Mouse (Mus musculus): ENCODE measurements around the gene Prkar1b. TPM values are rescaled to one million over a fixed set of nuclear protein-coding genes. Genes with fewer than 3 reads are reported as not detected.

Prkar1b gene
- polyA plus RNA-seq, 1 experiment from 2014 or later = 10.1 TPM

- no peaks in the 10 kb centered on the region for H3K27me3 ChIP-seq
- 74% methylated on average over 6 of the region's 6 CpGs for WGBS
- no peaks in the 10 kb centered on the region for H3K9me3 ChIP-seq (replicated peaks)
- no peak overlapping the region for H3K4me2 ChIP-seq
- H3K9ac ChIP-seq = no peak overlapping the region
- H3K36me3 ChIP-seq = no peaks in the 10 kb centered on the region
- H3K27ac ChIP-seq = no peak overlapping the region
- ATAC-seq (replicated peaks; ENCODE audit: insufficient number of reproducible peaks, insufficient read depth, low FRiP score, low read depth) = no peak
- no peak overlapping the region for H3K4me3 ChIP-seq
- peaks cover 12% of the 10 kb centered on the region; the same call in 1 of the 2 replicates for H3K4me1 ChIP-seq (replicated peaks)
Measured at GRCm38 (mm10) chr5:139020595-139020994, 129.2 kb downstream of the Prkar1b start.

- H3K4me1 ChIP-seq (replicated peaks) = peaks cover 22% of the 10 kb centered on the region; the same call in 1 of the 2 replicates
- ATAC-seq (replicated peaks; ENCODE audit: insufficient number of reproducible peaks, insufficient read depth, low FRiP score, low read depth) = peak; percentile 59; the same call in 1 of the 2 replicates
- no peaks in the 10 kb centered on the region for H3K27me3 ChIP-seq
- H3K9ac ChIP-seq = no peak overlapping the region
- no peaks in the 10 kb centered on the region for H3K36me3 ChIP-seq
- no peak overlapping the region for H3K4me2 ChIP-seq
- H3K4me3 ChIP-seq = no peak overlapping the region
- no peaks in the 10 kb centered on the region for H3K9me3 ChIP-seq (replicated peaks)
- 66% methylated on average over 15 of the region's 15 CpGs for WGBS
- no peak overlapping the region for H3K27ac ChIP-seq
Measured at GRCm38 (mm10) chr5:139017371-139018124, 132.3 kb downstream of the Prkar1b start.

GRCm38 (mm10) chr5:139015097-139015496 is 134.7 kb downstream of the Prkar1b start:
- no peak; the same call in 1 of the 2 replicates for ATAC-seq (replicated peaks; ENCODE audit: insufficient number of reproducible peaks, insufficient read depth, low FRiP score, low read depth)

GRCm38 (mm10) chr5:139010649-139011048 is 139.2 kb downstream of the Prkar1b start:
- no peak overlapping the region for H3K9ac ChIP-seq
- peaks cover 7% of the 10 kb centered on the region for H3K27me3 ChIP-seq
- H3K4me2 ChIP-seq = no peak overlapping the region
- H3K27ac ChIP-seq = no peak overlapping the region
- H3K36me3 ChIP-seq = no peaks in the 10 kb centered on the region
- 44% methylated on average over 2 of the region's 2 CpGs for WGBS
- H3K9me3 ChIP-seq (replicated peaks) = no peaks in the 10 kb centered on the region
- ATAC-seq (replicated peaks; ENCODE audit: insufficient number of reproducible peaks, insufficient read depth, low FRiP score, low read depth) = no peak
- H3K4me3 ChIP-seq = no peak overlapping the region
- 0 out of 2 replicates have a peak, but pooled peaks cover 9% of the 10 kb centered on the region for H3K4me1 ChIP-seq (replicated peaks)

More at GRCm38 (mm10) chr5:139015097-139015496, 134.7 kb downstream of the Prkar1b start:
- Histone ChIP-seq H3K4me2 (no peak overlapping the region), H3K4me3 (no peak overlapping the region), H3K9ac (no peak overlapping the region), H3K4me1 (replicated peaks) (peaks cover 22% of the 10 kb centered on the region; the same call in 1 of the 2 replicates), H3K9me3 (replicated peaks) (no peaks in the 10 kb centered on the region), H3K27ac (no peak overlapping the region), H3K27me3 (no peaks in the 10 kb centered on the region), H3K36me3 (no peaks in the 10 kb centered on the region)
- 46% methylated on average over 3 of the region's 3 CpGs for WGBS

DNA sequence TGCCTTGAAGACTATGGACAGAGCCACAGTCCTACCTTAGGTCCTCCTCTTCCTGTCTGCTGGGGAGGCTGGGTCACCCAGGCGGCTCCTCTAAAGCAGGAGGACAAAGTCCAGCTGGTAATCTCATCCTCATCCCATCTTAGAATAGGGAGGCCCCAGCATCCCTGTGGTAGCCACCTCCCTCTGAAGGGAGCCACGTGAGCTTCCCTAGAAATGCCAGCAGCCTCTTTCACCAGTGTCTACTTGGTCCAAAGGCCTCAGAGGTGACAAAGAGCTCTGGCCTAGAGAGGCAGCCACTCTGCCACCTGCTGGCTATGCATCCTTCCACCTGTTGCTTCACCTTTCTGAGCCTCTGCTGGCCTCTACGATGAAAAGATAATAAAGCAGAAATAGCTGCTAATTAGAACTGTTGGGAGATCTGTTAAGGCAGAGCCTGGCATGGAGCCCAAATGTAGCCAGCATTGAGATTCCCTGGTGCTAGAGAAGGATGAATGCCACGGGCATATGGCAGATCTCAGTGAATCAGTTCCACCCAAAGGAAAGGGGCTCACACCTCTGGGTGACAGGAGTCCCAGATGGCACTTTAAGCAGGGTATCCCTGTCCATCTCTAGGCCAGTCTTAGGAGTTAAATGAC is 142.5 kb downstream of the Prkar1b start:
- no peak overlapping the region for H3K4me3 ChIP-seq
- 0 out of 2 replicates have a peak, but pooled peaks cover 3% of the 10 kb centered on the region for H3K9me3 ChIP-seq (replicated peaks)
- H3K27ac ChIP-seq = no peak overlapping the region
- no peak for ATAC-seq (replicated peaks; ENCODE audit: insufficient number of reproducible peaks, insufficient read depth, low FRiP score, low read depth)
- WGBS = 52% methylated on average over 4 of the region's 4 CpGs
- peaks cover 10% of the 10 kb centered on the region for H3K27me3 ChIP-seq
- no peak overlapping the region for H3K9ac ChIP-seq
- no peaks in the 10 kb centered on the region for H3K36me3 ChIP-seq
- no peaks in the 10 kb centered on the region for H3K4me1 ChIP-seq (replicated peaks)
- no peak overlapping the region for H3K4me2 ChIP-seq

- H3K4me1 ChIP-seq (replicated peaks) = peaks cover under 1% of the 10 kb centered on the region; the same call in 1 of the 2 replicates
- peaks cover 16% of the 10 kb centered on the region for H3K27me3 ChIP-seq
- no peaks in the 10 kb centered on the region for H3K36me3 ChIP-seq
- H3K4me3 ChIP-seq = no peak overlapping the region
- H3K9me3 ChIP-seq (replicated peaks) = 0 out of 2 replicates have a peak, but pooled peaks cover 3% of the 10 kb centered on the region
- no peak overlapping the region for H3K27ac ChIP-seq
- H3K4me2 ChIP-seq = no peak overlapping the region
- no peak for ATAC-seq (replicated peaks; ENCODE audit: insufficient number of reproducible peaks, insufficient read depth, low FRiP score, low read depth)
- WGBS = 83% methylated on average over 6 of the region's 6 CpGs
- no peak overlapping the region for H3K9ac ChIP-seq
Measured at GRCm38 (mm10) chr5:139004588-139004987, 145.2 kb downstream of the Prkar1b start.

DNA sequence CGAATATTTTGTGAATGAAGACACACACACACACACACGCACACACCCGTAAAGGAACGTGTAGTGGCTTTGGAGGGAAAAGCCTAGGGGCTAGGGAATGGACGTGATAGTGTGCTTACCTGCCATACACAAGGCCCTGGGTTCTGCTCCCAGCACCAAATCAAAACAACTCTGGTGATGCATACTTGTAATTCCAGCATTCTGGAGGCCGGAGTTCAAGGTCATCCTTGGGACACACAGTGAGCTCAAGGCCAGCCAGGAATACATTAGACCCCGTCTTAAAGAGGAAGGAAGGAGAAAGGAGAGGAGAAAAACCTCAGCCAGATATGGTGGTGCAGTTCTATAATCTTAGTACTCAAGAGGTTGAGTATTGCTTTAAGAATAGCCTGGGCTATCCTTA is 150.1 kb downstream of the Prkar1b start:
- Histone ChIP-seq H3K36me3 (no peaks in the 10 kb centered on the region), H3K4me1 (replicated peaks) (peaks cover 41% of the 10 kb centered on the region), H3K4me2 (no peak overlapping the region), H3K27ac (no peak overlapping the region), H3K9ac (no peak overlapping the region), H3K9me3 (replicated peaks) (0 out of 2 replicates have a peak, but pooled peaks cover 3% of the 10 kb centered on the region), H3K27me3 (peaks cover 39% of the 10 kb centered on the region), H3K4me3 (no peak overlapping the region)
- WGBS = 76% methylated on average over 7 of the region's 7 CpGs
- no peak for ATAC-seq (replicated peaks; ENCODE audit: insufficient number of reproducible peaks, insufficient read depth, low FRiP score, low read depth)

- peak overlapping the region; percentile 88 for H3K4me3 ChIP-seq
- H3K27me3 ChIP-seq = peaks cover 45% of the 10 kb centered on the region
- 0 out of 2 replicates have a peak, but pooled peaks cover under 1% of the 10 kb centered on the region for H3K9me3 ChIP-seq (replicated peaks)
- peaks cover 53% of the 10 kb centered on the region for H3K4me1 ChIP-seq (replicated peaks)
- 1% methylated on average over 30 of the region's 30 CpGs for WGBS
- peak overlapping the region; percentile 98 for H3K27ac ChIP-seq
- H3K9ac ChIP-seq = peak overlapping the region; percentile 95
- no peaks in the 10 kb centered on the region for H3K36me3 ChIP-seq
- peak overlapping the region; percentile 79 for H3K4me2 ChIP-seq
- peak; percentile 32 for ATAC-seq (replicated peaks; ENCODE audit: insufficient number of reproducible peaks, insufficient read depth, low FRiP score, low read depth)
Measured at GRCm38 (mm10) chr5:138997936-138998580, 151.7 kb downstream of the Prkar1b start.

DNA sequence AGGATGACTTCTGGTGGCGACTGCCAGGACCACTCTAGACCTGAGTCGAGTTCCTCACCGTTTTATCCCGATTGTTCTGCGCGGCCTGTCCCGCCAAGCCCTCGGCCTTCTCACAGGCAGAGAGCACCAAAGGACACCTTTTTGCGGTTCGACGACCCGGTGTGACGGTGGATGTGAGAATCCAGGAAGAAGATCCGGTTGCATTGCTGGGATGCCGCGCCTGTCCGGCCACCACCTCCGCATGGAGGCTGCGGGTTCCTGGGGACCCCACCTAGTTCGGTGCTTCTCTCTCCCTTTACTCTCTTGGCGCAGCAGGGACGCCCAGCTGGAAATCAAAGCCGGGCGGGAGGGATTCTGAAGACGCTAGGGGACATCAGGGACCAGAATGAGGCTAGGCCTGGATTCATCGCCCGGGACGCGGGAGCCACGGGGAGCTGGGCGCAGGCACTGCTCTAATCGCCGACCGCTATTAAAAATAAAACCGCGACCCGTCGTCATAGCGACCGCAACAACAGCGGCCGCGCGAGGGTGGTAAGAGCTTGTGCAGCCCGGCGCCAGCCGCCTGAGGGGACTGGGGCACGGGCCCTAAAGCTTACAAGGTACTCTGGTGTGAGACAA is 152.5 kb downstream of the Prkar1b start, which contains the start of gene Pdgfa:
Gene Pdgfa (minus strand): TSS at position 200 of the 618 bp plus-strand sequence.
- H3K4me3 ChIP-seq = peak within 1 kb of the TSS; percentile 88
- H3K4me1 ChIP-seq (replicated peaks) = peaks cover 61% of the 10 kb centered on the region
- 4% methylated on average over 48 of the region's 48 CpGs for WGBS
- H3K36me3 ChIP-seq = no peaks in the 10 kb centered on the region
- H3K27ac ChIP-seq = peak within 1 kb of the TSS; percentile 98
- peaks cover 52% of the 10 kb centered on the region for H3K27me3 ChIP-seq
- H3K4me2 ChIP-seq = peak within 1 kb of the TSS; percentile 79
- no peaks in the 10 kb centered on the region for H3K9me3 ChIP-seq (replicated peaks)
- ATAC-seq (replicated peaks; ENCODE audit: insufficient number of reproducible peaks, insufficient read depth, low FRiP score, low read depth) = peak; percentile 57
- H3K9ac ChIP-seq = peak within 1 kb of the TSS; percentile 95

DNA sequence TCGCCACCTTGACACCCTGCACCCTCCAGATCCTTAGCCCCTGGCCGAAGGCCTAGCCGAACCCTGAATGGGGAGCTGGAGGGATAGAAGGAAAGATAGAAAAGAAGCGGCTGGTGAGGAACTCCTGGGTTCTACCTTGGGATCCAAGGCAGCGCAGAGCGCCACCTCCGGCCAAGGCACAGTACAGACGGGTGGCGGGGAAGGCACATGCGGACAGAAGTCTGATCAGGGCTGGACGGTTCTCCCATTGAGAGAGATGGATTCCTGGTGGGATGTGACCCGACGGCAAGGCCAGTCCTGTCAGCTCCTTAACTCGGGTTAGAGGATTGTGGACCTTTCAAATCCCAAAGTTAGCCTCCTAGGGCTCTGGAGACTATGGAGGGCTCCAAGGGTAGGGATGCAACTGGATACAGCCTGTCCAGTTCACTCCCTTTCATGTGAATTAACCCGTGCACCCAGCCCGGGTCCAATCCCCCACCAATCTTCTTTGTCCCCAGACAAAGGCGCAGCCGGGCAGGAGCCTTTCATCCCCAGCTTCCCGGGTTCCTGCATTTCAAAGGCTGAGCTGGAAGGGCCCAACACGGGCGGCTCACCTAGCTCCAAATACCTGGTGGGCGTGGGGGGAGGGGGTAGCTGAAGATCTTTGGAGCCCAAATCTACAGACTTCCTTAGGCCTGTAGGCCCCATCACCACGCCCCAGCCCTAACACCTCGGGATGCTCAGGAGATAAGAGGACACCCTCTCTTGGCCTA is 153.3 kb downstream of the Prkar1b start:
- no peak for ATAC-seq (replicated peaks; ENCODE audit: insufficient number of reproducible peaks, insufficient read depth, low FRiP score, low read depth)
- H3K4me1 ChIP-seq (replicated peaks) = peaks cover 68% of the 10 kb centered on the region
- H3K27me3 ChIP-seq = peaks cover 58% of the 10 kb centered on the region
- WGBS = 14% methylated on average over 24 of the region's 24 CpGs
- no peaks in the 10 kb centered on the region for H3K36me3 ChIP-seq
- H3K9me3 ChIP-seq (replicated peaks) = no peaks in the 10 kb centered on the region
- peak overlapping the region; percentile 95 for H3K9ac ChIP-seq
- H3K4me3 ChIP-seq = peak overlapping the region; percentile 88
- peak overlapping the region; percentile 79 for H3K4me2 ChIP-seq
- H3K27ac ChIP-seq = peak overlapping the region; percentile 98
